Mouse (Mus musculus) testis, adult 2 months (tissue): ENCODE results near the gene Retn.

Experiments
- CTCF ChIP-seq: fragments of 200-500 bp; IDR thresholded peaks from 2 replicates; pipeline ENCODE4 v1.5.1; 2012; ENCODE audit warnings: low read depth, mild to moderate bottlenecking, inconsistent platforms, low read length, moderate library complexity; ENCODE audit not compliant: control insufficient read depth, insufficient read depth, insufficient replicate concordance
- POLR2A ChIP-seq: fragments of 200-500 bp; IDR thresholded peaks from 2 replicates; pipeline ENCODE4 v1.6.1; 2012; ENCODE audit warnings: low read depth, mild to moderate bottlenecking, inconsistent platforms, low read length, moderate library complexity; ENCODE audit not compliant: control insufficient read depth

DNA sequence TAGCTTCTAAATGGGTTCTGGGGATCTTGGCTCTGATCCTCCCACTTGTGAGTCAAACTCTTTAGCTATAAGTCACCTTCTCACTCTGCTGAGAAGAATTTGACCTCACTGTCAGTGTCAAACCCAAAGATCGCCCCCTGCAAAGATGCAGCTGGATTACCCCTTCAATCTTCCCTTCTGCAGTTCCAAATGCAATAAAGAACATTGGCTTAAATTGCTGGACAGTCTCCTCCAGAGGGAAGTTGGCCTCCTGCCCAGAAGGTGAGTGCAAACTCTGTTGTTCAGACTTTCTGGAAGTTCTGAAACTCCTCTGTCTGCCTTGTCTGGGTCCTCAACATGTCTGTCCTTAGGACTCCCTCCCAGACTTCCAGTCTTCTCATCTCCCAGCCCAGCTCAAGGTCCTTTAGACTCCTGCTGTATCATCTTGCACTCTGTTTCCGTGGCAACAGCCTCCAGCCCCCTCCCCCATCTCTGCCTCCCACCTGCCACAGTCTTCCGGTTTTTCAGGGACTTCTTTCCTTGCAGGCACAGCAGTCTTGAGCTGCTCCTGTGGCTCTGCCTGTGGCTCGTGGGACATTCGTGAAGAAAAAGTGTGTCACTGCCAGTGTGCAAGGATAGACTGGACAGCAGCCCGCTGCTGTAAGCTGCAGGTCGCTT lies 1.3 kb downstream of the Retn start:
- TF ChIP-seq POLR2A = no peak
- TF ChIP-seq CTCF = no peak
